Mouse (Mus musculus): ENCODE measurements around the gene Slc24a4.

The Slc24a4 gene

GRCm38 (mm10) chr12:102128081-102128790, at the start of gene Slc24a4:
Gene Slc24a4, plus strand, starts transcription at chr12:102128733.
- peak; percentile 50 for DNase-seq

GRCm38 (mm10) chr12:102082648-102083425, 45.7 kb upstream of the Slc24a4 start:
- DNase-seq = no peak

- DNase-seq = no peak
Observed at GRCm38 (mm10) chr12:102090535-102090934, 38.0 kb upstream of the Slc24a4 start.

GRCm38 (mm10) chr12:102092342-102093094, 36.0 kb upstream of the Slc24a4 start:
- no peak for DNase-seq

GRCm38 (mm10) chr12:102105990-102106389, 22.5 kb upstream of the Slc24a4 start:
- DNase-seq = peak; percentile 19

- DNase-seq = no peak
Observed at GRCm38 (mm10) chr12:102108851-102109250, 19.7 kb upstream of the Slc24a4 start.

- DNase-seq = no peak
Observed at GRCm38 (mm10) chr12:102112491-102112890, 16.0 kb upstream of the Slc24a4 start.

GRCm38 (mm10) chr12:102112901-102113300, 15.6 kb upstream of the Slc24a4 start:
- DNase-seq = no peak

- DNase-seq = no peak
Observed at GRCm38 (mm10) chr12:102113391-102113790, 15.1 kb upstream of the Slc24a4 start.

GRCm38 (mm10) chr12:102116580-102116979, 12.0 kb upstream of the Slc24a4 start:
- no peak for DNase-seq

- DNase-seq = no peak
Observed at GRCm38 (mm10) chr12:102118014-102118413, 10.5 kb upstream of the Slc24a4 start.

- DNase-seq = peak; percentile 17
Observed at GRCm38 (mm10) chr12:102127601-102128000, 932 bp upstream of the Slc24a4 start.

GRCm38 (mm10) chr12:102128791-102129507, 416 bp downstream of the Slc24a4 start:
- peak; percentile 62 for DNase-seq

GRCm38 (mm10) chr12:102129508-102130030, 1.0 kb downstream of the Slc24a4 start:
- no peak for DNase-seq

- DNase-seq = no peak
Observed at GRCm38 (mm10) chr12:102139710-102140109, 11.2 kb downstream of the Slc24a4 start.

- DNase-seq = no peak
Observed at GRCm38 (mm10) chr12:102141330-102141729, 12.8 kb downstream of the Slc24a4 start.

GRCm38 (mm10) chr12:102147678-102148077, 19.1 kb downstream of the Slc24a4 start:
- no peak for DNase-seq

- DNase-seq = no peak
Observed at GRCm38 (mm10) chr12:102148746-102149145, 20.2 kb downstream of the Slc24a4 start.

GRCm38 (mm10) chr12:102151185-102151584, 22.7 kb downstream of the Slc24a4 start:
- no peak for DNase-seq

- DNase-seq = no peak
Observed at GRCm38 (mm10) chr12:102153796-102154195, 25.3 kb downstream of the Slc24a4 start.

GRCm38 (mm10) chr12:102154815-102155214, 26.3 kb downstream of the Slc24a4 start:
- no peak for DNase-seq

- DNase-seq = no peak
Observed at GRCm38 (mm10) chr12:102164632-102165031, 36.1 kb downstream of the Slc24a4 start.

Measured in retina, postnatal 1 day (tissue).